Mouse (Mus musculus) small intestine, adult 2 months (tissue): ENCODE results near the gene Elf3. TPM values are rescaled to one million over a fixed set of nuclear protein-coding genes. Genes with fewer than 3 reads are reported as not detected.

Experiments used
- H3K27ac ChIP-seq: fragments of 200-500 bp; 2 replicates; pipeline ENCODE4 v1.5.1; 2012; ENCODE audit warnings: low read depth, low read length, control low read depth, inconsistent platforms; ENCODE audit not compliant: insufficient read depth
- H3K27me3 ChIP-seq: fragments of 200-500 bp; 2 replicates; pipeline ENCODE4 v1.6.1; 2012; ENCODE audit warnings: mild to moderate bottlenecking, moderate library complexity, low read length, inconsistent platforms; ENCODE audit not compliant: control insufficient read depth, insufficient read depth
- H3K36me3 ChIP-seq: fragments of 200-500 bp; 2 replicates; pipeline ENCODE4 v1.6.1; 2012; ENCODE audit warnings: mild to moderate bottlenecking, low read length, control low read depth, inconsistent platforms; ENCODE audit not compliant: control insufficient read depth, insufficient read depth
- H3K4me1 ChIP-seq: fragments of 200-500 bp; 2 replicates; pipeline ENCODE4 v1.6.1; 2012; ENCODE audit warnings: low read length, inconsistent platforms, mixed read lengths; ENCODE audit not compliant: control insufficient read depth, insufficient read depth, insufficient read length
- H3K4me3 ChIP-seq: fragments of 200-500 bp; 2 replicates; pipeline ENCODE4 v1.5.1; 2012; ENCODE audit warnings: low read depth, mild to moderate bottlenecking, control low read depth, inconsistent platforms, low read length, moderate library complexity
- CTCF ChIP-seq: fragments of 200-500 bp; IDR thresholded peaks from 2 replicates; pipeline ENCODE4 v1.5.1; 2012; ENCODE audit warnings: low read depth, mild to moderate bottlenecking, control low read depth, inconsistent platforms, low read length, moderate library complexity, mixed read lengths; ENCODE audit not compliant: insufficient replicate concordance, insufficient read length; ENCODE audit errors: extremely low read depth
- POLR2A ChIP-seq: fragments of 200-500 bp; IDR thresholded peaks from 2 replicates; pipeline ENCODE4 v1.6.1; 2012; ENCODE audit warnings: low read depth, mild to moderate bottlenecking, control low read depth, inconsistent platforms, low read length, moderate library complexity
- WGBS: fragments of 180-500 bp; shearing (Covaris S2); methylation state at CpG from one replicate; pipeline ENCODE4 v1.1.7; 2018; 5-methylcytosine and 5-hydroxymethylcytosine counted together
- polyA plus RNA-seq: library from polyadenylated mRNA; depleted of rRNA; stranded (reverse); fragments of >200 nt; gene quantifications from 2 replicates; pipeline ENCODE4 v1.2.3, GENCODE M21; 2012; rRNA removed

Gene Elf3
- polyA plus RNA-seq, 1 experiment: 185 TPM

- WGBS: 19% methylated on average over 12 of the region's 12 CpGs
- Histone ChIP-seq H3K4me3 (no peak overlapping the region), H3K36me3 (no peaks in the 10 kb centered on the region), H3K4me1 (peaks cover 43% of the 10 kb centered on the region), H3K27me3 (no peaks in the 10 kb centered on the region), H3K27ac (peak overlapping the region; percentile 94)
- TF ChIP-seq POLR2A (no peak), CTCF (no peak)
These were observed 53.9 kb downstream of the Elf3 start for GRCm38 (mm10) chr1:135204196-135205126.

Other genes with a start within 250 kb of the Elf3 start
- 0.06 and 0.17 TPM in 2 replicates for gene Lgr6, start 153.3 kb downstream of the Elf3 start, polyA plus RNA-seq
- 3.9 and 5.4 TPM in 2 replicates for gene Ptpn7, start 125.9 kb downstream of the Elf3 start, polyA plus RNA-seq
- gene Arl8a, start 111.7 kb downstream of the Elf3 start, polyA plus RNA-seq: 31.0 and 82.9 TPM in 2 replicates
- 1.9 and 2.2 TPM in 2 replicates for gene Gpr37l1, start 90.9 kb downstream of the Elf3 start, polyA plus RNA-seq
- 66.3 and 103 TPM in 2 replicates for gene Rnpep, start 25.5 kb upstream of the Elf3 start, polyA plus RNA-seq
- gene Timm17a, start 55.2 kb upstream of the Elf3 start, polyA plus RNA-seq: 22.5 and 24.1 TPM in 2 replicates
- 13.3 and 16.0 TPM in 2 replicates for gene Lmod1, start 66.2 kb upstream of the Elf3 start, polyA plus RNA-seq
- gene Shisa4, start 116.7 kb upstream of the Elf3 start, polyA plus RNA-seq: 3.9 and 6.5 TPM in 2 replicates
- 20.8 and 28.8 TPM in 2 replicates for gene Ipo9, start 171.9 kb upstream of the Elf3 start, polyA plus RNA-seq